Mouse (Mus musculus) megakaryocyte, embryonic 14.5 days (primary cell): Measurements from ENCODE around the gene Cemip. TPM values are rescaled to one million over a fixed set of nuclear protein-coding genes. Genes with fewer than 3 reads are reported as not detected.

Source experiments
- H3K27me3 ChIP-seq: replicated peaks from 2 replicates; pipeline ENCODE3; 2012; ENCODE audit warnings: inconsistent platforms
- H3K36me3 ChIP-seq: replicated peaks from 2 replicates; pipeline ENCODE3; 2012; ENCODE audit warnings: low read length, inconsistent platforms, mixed read lengths
- H3K4me1 ChIP-seq: 2 replicates; pipeline ENCODE4 v1.6.1; 2012; ENCODE audit warnings: inconsistent platforms
- H3K4me3 ChIP-seq: replicated peaks from 2 replicates; pipeline ENCODE3; 2012; ENCODE audit warnings: moderate library complexity, mild to moderate bottlenecking, inconsistent platforms
- H3K9me3 ChIP-seq: 2 replicates; pipeline ENCODE4 v1.6.1; 2012; ENCODE audit warnings: inconsistent platforms
- FLI1 ChIP-seq: IDR thresholded peaks from 2 replicates; pipeline ENCODE4 v1.6.1; 2012; ENCODE audit warnings: low read length, inconsistent platforms, mixed read lengths
- GATA1 ChIP-seq: IDR thresholded peaks from 3 replicates; pipeline ENCODE4 v1.6.1; 2012; ENCODE audit warnings: mixed read lengths, low read length, inconsistent platforms, borderline replicate concordance
- polyA plus RNA-seq: library from polyadenylated mRNA; stranded (reverse); fragments of >175 nt; gene quantifications from 2 replicates; pipeline ENCODE4 v1.2.3, GENCODE M21; 2012; ENCODE audit warnings: low replicate concordance; ENCODE audit not compliant: insufficient read depth

Cemip gene
- polyA plus RNA-seq, 1 experiment = 1.2 TPM

- H3K27me3 ChIP-seq = peaks cover 11% of the 10 kb centered on the region
- peaks cover 13% of the 10 kb centered on the region for H3K36me3 ChIP-seq
- peaks cover 80% of the 10 kb centered on the region for H3K4me1 ChIP-seq
- TF ChIP-seq GATA1 = no peak
- peak overlapping the region; percentile 87 for H3K4me3 ChIP-seq
- H3K9me3 ChIP-seq = no peaks in the 10 kb centered on the region
These were observed 109.8 kb downstream of the Cemip start for GRCm38 (mm10) chr7:83976413-83976958.

DNA sequence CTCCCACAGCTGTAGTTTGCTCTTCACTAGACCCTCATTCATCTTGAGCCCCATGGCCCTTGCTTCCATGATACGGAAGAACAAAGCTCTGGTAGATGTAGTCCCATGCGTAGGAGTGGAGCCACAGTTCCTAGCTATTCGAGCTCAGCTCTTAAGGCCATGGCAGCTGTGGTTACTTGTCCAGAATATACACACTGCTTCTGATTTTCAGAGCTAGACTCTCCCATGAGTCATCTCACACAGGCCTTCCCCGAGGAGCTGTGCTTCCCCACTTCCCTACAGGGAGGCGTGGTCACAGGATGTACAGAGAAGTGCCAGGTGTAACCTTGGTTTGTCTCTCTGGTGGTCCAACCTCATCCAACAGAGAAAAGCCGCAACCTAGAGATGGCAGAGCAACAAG lies 111.0 kb downstream of the Cemip start:
- H3K4me3 ChIP-seq = peak overlapping the region; percentile 85
- TF ChIP-seq GATA1 = no peak
- TF ChIP-seq FLI1 = no peak
- H3K27me3 ChIP-seq = peaks cover 5% of the 10 kb centered on the region

DNA sequence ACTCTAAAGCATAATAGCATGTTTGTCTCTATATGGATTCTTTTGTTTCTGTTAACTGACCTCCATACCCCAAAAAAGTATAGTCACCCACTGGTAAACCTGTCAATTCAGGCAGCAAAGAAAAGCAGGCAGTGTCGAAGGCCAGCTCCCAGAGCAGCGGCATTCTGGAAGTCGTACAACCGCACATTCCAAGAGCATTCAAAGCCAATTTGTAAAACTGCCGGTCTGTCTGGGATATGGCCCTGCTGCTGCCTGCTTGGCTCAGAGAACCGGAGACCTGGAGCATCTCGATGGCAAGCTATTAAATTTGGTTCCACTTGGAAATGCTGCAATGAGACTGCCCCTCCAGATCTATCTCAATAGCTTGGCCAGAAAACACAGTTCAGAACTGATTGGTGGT lies 113.8 kb downstream of the Cemip start:
- Histone ChIP-seq H3K9me3 (no peaks in the 10 kb centered on the region), H3K36me3 (peaks cover 21% of the 10 kb centered on the region), H3K27me3 (peaks cover 5% of the 10 kb centered on the region), H3K4me3 (no peak overlapping the region), H3K4me1 (peaks cover 62% of the 10 kb centered on the region)
- TF ChIP-seq GATA1 = no peak
- TF ChIP-seq FLI1 = no peak

More for the DNA sequence above, 111.0 kb downstream of the Cemip start:
- Histone ChIP-seq H3K36me3 (peaks cover 21% of the 10 kb centered on the region), H3K9me3 (no peaks in the 10 kb centered on the region), H3K4me1 (peaks cover 82% of the 10 kb centered on the region)

- H3K4me1 ChIP-seq = peaks cover 7% of the 10 kb centered on the region
- peaks cover 7% of the 10 kb centered on the region for H3K27me3 ChIP-seq
- TF ChIP-seq FLI1 (no peak), GATA1 (no peak)
- no peaks in the 10 kb centered on the region for H3K9me3 ChIP-seq
- peaks cover 36% of the 10 kb centered on the region for H3K36me3 ChIP-seq
- no peak overlapping the region for H3K4me3 ChIP-seq
These were observed 120.1 kb downstream of the Cemip start for GRCm38 (mm10) chr7:83966047-83966818.

DNA sequence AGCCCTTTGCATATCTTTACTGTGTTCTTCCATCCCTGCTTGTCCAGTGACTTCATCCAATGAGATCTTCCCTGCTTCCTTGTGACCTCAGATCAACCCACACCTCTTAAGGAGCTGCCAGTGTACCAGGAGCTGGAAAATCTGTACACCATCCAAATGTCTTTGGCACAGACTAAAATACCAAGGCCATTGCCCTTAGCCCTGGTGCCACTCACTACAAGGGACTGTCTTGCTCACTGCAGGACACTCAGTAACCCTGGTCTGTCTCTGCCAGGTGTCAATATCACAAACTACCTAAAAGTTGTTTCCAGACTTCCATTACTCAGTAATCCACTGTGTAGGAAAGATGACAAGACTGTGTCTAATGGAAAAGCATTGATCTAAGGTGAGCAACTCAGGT lies 121.1 kb downstream of the Cemip start:
- TF ChIP-seq FLI1 (no peak), GATA1 (no peak)
- Histone ChIP-seq H3K27me3 (peaks cover 10% of the 10 kb centered on the region), H3K4me3 (no peak overlapping the region), H3K36me3 (peaks cover 37% of the 10 kb centered on the region), H3K4me1 (peaks cover 4% of the 10 kb centered on the region), H3K9me3 (no peaks in the 10 kb centered on the region)

DNA sequence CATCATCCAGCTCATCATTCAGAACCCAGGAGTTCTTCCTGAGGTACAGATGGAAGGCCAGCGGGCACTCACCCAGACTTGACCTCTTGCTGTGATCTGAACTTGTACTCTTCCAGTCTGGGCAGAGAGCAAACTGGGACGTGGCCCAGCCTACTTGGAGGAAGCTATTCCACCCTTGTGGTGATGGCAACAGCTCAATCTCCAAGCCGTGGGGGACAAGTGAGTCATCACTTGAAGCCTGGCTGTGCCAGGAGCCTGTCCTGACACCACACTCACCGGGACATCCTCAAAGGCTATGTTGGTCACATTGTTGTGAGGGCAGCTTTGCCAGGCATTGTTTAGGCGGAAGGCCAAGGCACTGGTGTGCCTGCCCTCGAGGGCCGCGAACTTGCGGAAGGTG lies 133.8 kb downstream of the Cemip start:
- TF ChIP-seq GATA1 (no peak), FLI1 (no peak)
- H3K4me3 ChIP-seq = peak overlapping the region; percentile 40
- peaks cover 1% of the 10 kb centered on the region for H3K27me3 ChIP-seq
- H3K36me3 ChIP-seq = peaks cover 50% of the 10 kb centered on the region
- H3K9me3 ChIP-seq = no peaks in the 10 kb centered on the region
- peaks cover 76% of the 10 kb centered on the region for H3K4me1 ChIP-seq

DNA sequence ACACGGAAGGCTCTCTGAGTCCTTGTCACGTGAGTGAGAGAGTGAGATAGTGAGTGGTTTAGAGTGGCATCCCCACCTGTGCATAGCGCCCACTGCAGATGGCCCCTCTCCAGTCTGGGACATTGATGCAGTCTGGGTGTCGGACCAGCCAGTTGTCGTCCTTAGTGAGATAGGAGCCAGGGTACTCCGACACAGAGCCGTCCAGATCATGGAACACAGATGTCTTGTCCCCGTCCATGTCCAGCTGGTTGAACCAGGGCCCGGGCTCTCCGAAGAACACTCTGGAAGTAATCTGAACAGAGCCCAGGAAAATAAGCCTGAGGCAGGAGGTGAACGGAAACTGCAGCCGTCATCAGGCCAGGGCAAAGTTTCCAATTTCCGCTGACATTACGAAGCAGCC lies 135.0 kb downstream of the Cemip start:
- H3K4me1 ChIP-seq = peaks cover 75% of the 10 kb centered on the region

GRCm38 (mm10) chr7:83949662-83950061 lies 136.6 kb downstream of the Cemip start:
- peaks cover 52% of the 10 kb centered on the region for H3K36me3 ChIP-seq
- no peaks in the 10 kb centered on the region for H3K27me3 ChIP-seq
- no peak overlapping the region for H3K4me3 ChIP-seq
- no peaks in the 10 kb centered on the region for H3K9me3 ChIP-seq
- peaks cover 65% of the 10 kb centered on the region for H3K4me1 ChIP-seq
- no peak for TF ChIP-seq GATA1
- no peak for TF ChIP-seq FLI1

More for the DNA sequence above, 135.0 kb downstream of the Cemip start:
- TF ChIP-seq GATA1 (no peak), FLI1 (no peak)
- Histone ChIP-seq H3K27me3 (no peaks in the 10 kb centered on the region), H3K36me3 (peaks cover 55% of the 10 kb centered on the region), H3K9me3 (no peaks in the 10 kb centered on the region), H3K4me3 (peak overlapping the region; percentile 55)

DNA sequence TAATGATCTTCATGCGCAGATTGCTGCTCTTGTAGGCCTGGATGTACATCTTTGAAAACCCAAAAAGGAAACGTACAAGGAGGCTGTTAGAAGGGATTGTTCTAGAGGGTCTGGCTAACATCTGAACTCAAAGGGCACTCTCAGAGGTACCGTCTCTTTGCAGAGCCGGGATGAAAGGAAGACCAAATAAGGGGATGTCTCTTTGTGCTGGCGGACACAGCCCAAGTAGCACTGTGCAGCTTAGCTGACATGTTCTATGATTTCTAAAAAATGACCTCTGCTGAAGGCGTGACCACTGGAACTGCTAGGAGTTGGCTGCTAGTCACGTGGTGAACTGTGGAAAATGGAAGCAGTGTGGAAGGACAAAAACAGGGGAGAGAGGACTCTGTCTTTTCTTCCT lies 137.6 kb downstream of the Cemip start:
- H3K4me1 ChIP-seq = peaks cover 61% of the 10 kb centered on the region
- H3K9me3 ChIP-seq = peaks cover 1% of the 10 kb centered on the region; the same call in 1 of the 2 replicates
- TF ChIP-seq GATA1 = no peak
- no peak for TF ChIP-seq FLI1
- peaks cover 54% of the 10 kb centered on the region for H3K36me3 ChIP-seq
- H3K4me3 ChIP-seq = no peak overlapping the region
- H3K27me3 ChIP-seq = no peaks in the 10 kb centered on the region

GRCm38 (mm10) chr7:83941701-83942101 lies 144.6 kb downstream of the Cemip start:
- H3K4me3 ChIP-seq = peak overlapping the region; percentile 51
- H3K36me3 ChIP-seq = peaks cover 55% of the 10 kb centered on the region
- H3K27me3 ChIP-seq = peaks cover 2% of the 10 kb centered on the region
- TF ChIP-seq GATA1 = no peak
- no peak for TF ChIP-seq FLI1
- H3K4me1 ChIP-seq = peaks cover 40% of the 10 kb centered on the region
- H3K9me3 ChIP-seq = peaks cover 16% of the 10 kb centered on the region
